Mouse (Mus musculus) liver, embryonic 14.5 days (tissue): ENCODE measurements around the gene Rpl27. TPM values are rescaled to one million over a fixed set of nuclear protein-coding genes. Genes with fewer than 3 reads are reported as not detected.

Experiments used
- ATAC-seq: fragments of 200-750 bp; cut with Nextera tagmentation; 2 replicates; pipeline ENCODE4 v1.8.0; 2017; ENCODE audit warnings: moderate number of reproducible peaks, mild to moderate bottlenecking, moderate library complexity; ENCODE audit not compliant: insufficient read depth
- DNase-seq, 3 experiments: peaks; one replicate each; pipeline ENCODE4 v3.0.0-alpha.2; 2012 to 2013; ENCODE audit warnings: low read depth in 3 of 3, low spot score in 3 of 3
- H3K27ac ChIP-seq: fragments of 300-500 bp; sonication (generic); 2 replicates; pipeline ENCODE4 v1.5.1; 2014; ENCODE audit warnings: moderate library complexity, mild to moderate bottlenecking, control low read depth, inconsistent platforms
- H3K27me3 ChIP-seq: fragments of 300-500 bp; sonication (generic); 2 replicates; pipeline ENCODE4 v1.6.1; 2014; ENCODE audit warnings: mild to moderate bottlenecking, low read length, moderate library complexity; ENCODE audit not compliant: control insufficient read depth, insufficient read depth
- H3K36me3 ChIP-seq: fragments of 300-500 bp; sonication (generic); replicated peaks from 2 replicates; pipeline ENCODE4 v1.6.1; 2014; ENCODE audit warnings: low read depth; ENCODE audit not compliant: control insufficient read depth, insufficient read depth
- H3K4me1 ChIP-seq, 2 experiments: fragments of 200-500 bp in 1 of 2; fragments of 300-500 bp in 1 of 2; sonication (generic) in 1 of 2; replicated peaks; 2 replicates each; pipeline ENCODE4 v1.6.1; 2012 to 2014; ENCODE audit warnings: antibody characterized with exemption in 1 of 2, inconsistent platforms in 1 of 2, low read length in 1 of 2; ENCODE audit not compliant: control insufficient read depth in 2 of 2, insufficient read depth in 2 of 2
- H3K4me2 ChIP-seq: fragments of 300-500 bp; sonication (generic); 2 replicates; pipeline ENCODE4 v1.6.1; 2014; ENCODE audit warnings: low read depth, mild to moderate bottlenecking, control low read depth, moderate library complexity
- H3K4me3 ChIP-seq, 2 experiments: fragments of 200-500 bp in 1 of 2; fragments of 300-500 bp in 1 of 2; sonication (generic) in 1 of 2; 2 replicates each; pipeline ENCODE4 v1.5.1; 2012 to 2014; ENCODE audit warnings: low read depth in 2 of 2, low read length in 2 of 2, mild to moderate bottlenecking in 2 of 2, control low read depth in 1 of 2, inconsistent platforms in 1 of 2, moderate library complexity in 1 of 2; ENCODE audit not compliant: insufficient read depth in 1 of 2
- H3K9ac ChIP-seq: fragments of 300-500 bp; sonication (generic); replicated peaks from 2 replicates; pipeline ENCODE4 v1.6.1; 2014; ENCODE audit warnings: mild to moderate bottlenecking, control low read depth, moderate library complexity
- H3K9me3 ChIP-seq: fragments of 300-500 bp; sonication (generic); 2 replicates; pipeline ENCODE4 v1.6.1; 2016; ENCODE audit warnings: low read length, mixed read lengths; ENCODE audit not compliant: control insufficient read depth
- CTCF ChIP-seq: IDR thresholded peaks from 2 replicates; pipeline ENCODE4 v1.5.1; 2016; ENCODE audit warnings: antibody characterized with exemption, low read depth, control low read depth
- EP300 ChIP-seq: IDR thresholded peaks from 2 replicates; pipeline ENCODE4 v1.6.1; 2016; ENCODE audit warnings: antibody characterized with exemption, low read depth
- WGBS: fragments of 180-500 bp; shearing (Covaris S2); extraction: QIAGEN DNeasy Blood & Tissue Kit; methylation state at CpG from one replicate; pipeline ENCODE4 v1.1.7; 2014; ENCODE audit not compliant: insufficient replicate concordance; 5-methylcytosine and 5-hydroxymethylcytosine counted together
- polyA plus RNA-seq, 2 experiments: library from polyadenylated mRNA; depleted of rRNA in 1 of 2; stranded (reverse) in 1 of 2; unstranded in 1 of 2; fragments of >200 nt; fragmentation: Nextera tagmentation in 1 of 2; extraction: Ambion mirVana in 1 of 2; gene quantifications; 2 replicates each; pipeline versions ENCODE4 v1.2.1 to v1.2.3; 2012 to 2014

Rpl27 gene
- polyA plus RNA-seq, 2 experiments: 295 to 987 TPM

- no peak overlapping the region for H3K27ac ChIP-seq
- peaks cover 4% of the 10 kb centered on the region for H3K36me3 ChIP-seq
- no peak overlapping the region for H3K4me3 ChIP-seq
- WGBS: 82% methylated on average over 12 of the region's 12 CpGs
- no peak overlapping the region for H3K4me2 ChIP-seq
- no peaks in the 10 kb centered on the region for H3K27me3 ChIP-seq
- H3K9me3 ChIP-seq: no peaks in the 10 kb centered on the region
- no peak for ATAC-seq
- no peak for DNase-seq
- H3K4me1 ChIP-seq: peaks cover 3 to 6% of the 10 kb centered on the region in 2 experiments
- TF ChIP-seq CTCF: no peak
- no peak for TF ChIP-seq EP300
- H3K9ac ChIP-seq: no peak overlapping the region
Observed at GRCm38 (mm10) chr11:101458217-101458616, 16.1 kb downstream of the Rpl27 start.

- Histone ChIP-seq H3K27ac (no peak overlapping the region), H3K27me3 (no peaks in the 10 kb centered on the region; the same call in 1 of the 2 replicates), H3K9ac (no peak overlapping the region), H3K9me3 (no peaks in the 10 kb centered on the region), H3K4me1 (peaks cover 10 to 18% of the 10 kb centered on the region in 2 experiments), H3K36me3 (peaks cover 4% of the 10 kb centered on the region), H3K4me2 (no peak overlapping the region), H3K4me3 (no peak overlapping the region)
- DNase-seq: no peak
- TF ChIP-seq EP300: no peak
- no peak for TF ChIP-seq CTCF
- 84% methylated on average over 6 of the region's 6 CpGs for WGBS
- ATAC-seq: no peak
Observed at GRCm38 (mm10) chr11:101459716-101460115, 17.6 kb downstream of the Rpl27 start.

- peaks cover 4% of the 10 kb centered on the region for H3K36me3 ChIP-seq
- H3K27me3 ChIP-seq: peaks cover 4% of the 10 kb centered on the region
Observed at GRCm38 (mm10) chr11:101460321-101460720, 18.2 kb downstream of the Rpl27 start.

GRCm38 (mm10) chr11:101462141-101462540, 20.0 kb downstream of the Rpl27 start:
- Histone ChIP-seq H3K4me2 (no peak overlapping the region), H3K27ac (no peak overlapping the region), H3K27me3 (peaks cover 19% of the 10 kb centered on the region), H3K4me1 (peaks cover 22 to 27% of the 10 kb centered on the region in 2 experiments), H3K9ac (no peak overlapping the region), H3K4me3 (no peak overlapping the region), H3K36me3 (peaks cover 4% of the 10 kb centered on the region), H3K9me3 (no peaks in the 10 kb centered on the region)
- ATAC-seq (no peak), DNase-seq (no peak)
- WGBS: 83% methylated on average over 14 of the region's 14 CpGs
- TF ChIP-seq CTCF: no peak
- no peak for TF ChIP-seq EP300

More at GRCm38 (mm10) chr11:101460321-101460720, 18.2 kb downstream of the Rpl27 start:
- 83% methylated on average over 15 of the region's 15 CpGs for WGBS
- Histone ChIP-seq H3K9me3 (no peaks in the 10 kb centered on the region), H3K27ac (no peak overlapping the region), H3K9ac (no peak overlapping the region), H3K4me3 (no peak overlapping the region), H3K4me2 (no peak overlapping the region), H3K4me1 (peaks cover 12 to 22% of the 10 kb centered on the region in 2 experiments)
- DNase-seq: no peak
- no peak for ATAC-seq
- TF ChIP-seq EP300: no peak
- TF ChIP-seq CTCF: no peak

- Histone ChIP-seq H3K27me3 (peaks cover 23% of the 10 kb centered on the region), H3K4me1 (peaks cover 22 to 32% of the 10 kb centered on the region in 2 experiments), H3K4me2 (no peak overlapping the region), H3K9ac (no peak overlapping the region; the same call in none of the 2 replicates), H3K9me3 (no peaks in the 10 kb centered on the region), H3K36me3 (peaks cover 4% of the 10 kb centered on the region), H3K27ac (no peak overlapping the region), H3K4me3 (no peak overlapping the region)
- TF ChIP-seq EP300: peak; percentile 36; the same call in 1 of the 2 replicates
- no peak for TF ChIP-seq CTCF
- WGBS: 19% methylated on average over 13 of the region's 13 CpGs
- no peak for ATAC-seq
- no peak for DNase-seq
Observed at GRCm38 (mm10) chr11:101462583-101463440, 20.7 kb downstream of the Rpl27 start.
